Mouse (Mus musculus): ENCODE data around the gene Iqcm.
"Not testable (repeated sequence)": the region's sequence is repeated elsewhere in the genome, so short reads cannot be mapped to it uniquely, and the experiment has no call there.

The Iqcm gene

DNA sequence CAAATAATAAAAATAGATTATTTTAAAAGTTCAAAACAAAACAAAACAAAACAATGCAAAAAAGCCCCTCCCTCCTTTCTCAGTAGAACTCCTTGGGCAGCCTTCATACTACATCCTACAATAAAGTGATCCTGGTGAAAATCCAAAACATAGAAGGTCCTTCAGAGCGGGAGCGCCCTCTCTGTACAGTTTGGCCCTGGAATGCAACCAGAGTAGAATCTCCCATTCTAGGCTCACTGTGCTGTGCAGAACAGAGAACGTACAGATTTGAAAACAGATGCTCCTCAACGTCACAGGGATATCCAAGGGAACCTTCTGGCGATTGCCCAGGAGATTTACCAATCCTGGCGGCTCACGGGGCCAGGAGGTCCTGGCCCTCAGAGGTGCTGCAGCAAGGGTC lies at the start of gene Iqcm:
Gene Iqcm, plus strand, starts transcription at position 301 of the 400 bp plus-strand sequence.
- DNase-seq (ENCODE audit: low read depth, low spot score) = no peak

- no peak for DNase-seq (ENCODE audit: low read depth, low spot score)
Observed at GRCm38 (mm10) chr8:75406489-75406888, 42.0 kb upstream of the Iqcm start, which contains the start of gene Gm10358. TSS of gene Gm10358 (minus strand) at chr8:75406589.

DNA sequence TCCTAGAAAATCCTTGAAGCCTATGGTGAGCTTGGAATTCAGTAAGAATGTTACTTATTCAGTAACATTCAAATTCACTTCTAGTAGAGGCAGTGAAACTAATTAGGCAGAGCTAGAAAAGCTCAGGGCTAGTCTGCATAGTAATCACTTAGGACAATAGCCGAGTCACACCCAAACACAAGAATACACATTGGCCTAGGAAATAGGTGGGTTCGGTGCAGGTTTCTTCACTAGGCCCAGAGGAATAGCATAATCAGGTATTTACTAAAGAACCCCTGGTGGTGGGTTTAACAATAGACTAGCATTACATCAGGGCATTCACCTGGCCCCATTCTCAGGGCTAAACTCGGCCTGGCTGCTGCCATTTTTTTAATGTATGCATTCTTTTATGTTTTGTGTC lies 32.8 kb upstream of the Iqcm start:
- DNase-seq (ENCODE audit: low read depth, low spot score) = not testable (repeated sequence)

GRCm38 (mm10) chr8:75476756-75477155 lies 28.3 kb downstream of the Iqcm start:
- no peak for DNase-seq (ENCODE audit: low read depth, low spot score)

DNA sequence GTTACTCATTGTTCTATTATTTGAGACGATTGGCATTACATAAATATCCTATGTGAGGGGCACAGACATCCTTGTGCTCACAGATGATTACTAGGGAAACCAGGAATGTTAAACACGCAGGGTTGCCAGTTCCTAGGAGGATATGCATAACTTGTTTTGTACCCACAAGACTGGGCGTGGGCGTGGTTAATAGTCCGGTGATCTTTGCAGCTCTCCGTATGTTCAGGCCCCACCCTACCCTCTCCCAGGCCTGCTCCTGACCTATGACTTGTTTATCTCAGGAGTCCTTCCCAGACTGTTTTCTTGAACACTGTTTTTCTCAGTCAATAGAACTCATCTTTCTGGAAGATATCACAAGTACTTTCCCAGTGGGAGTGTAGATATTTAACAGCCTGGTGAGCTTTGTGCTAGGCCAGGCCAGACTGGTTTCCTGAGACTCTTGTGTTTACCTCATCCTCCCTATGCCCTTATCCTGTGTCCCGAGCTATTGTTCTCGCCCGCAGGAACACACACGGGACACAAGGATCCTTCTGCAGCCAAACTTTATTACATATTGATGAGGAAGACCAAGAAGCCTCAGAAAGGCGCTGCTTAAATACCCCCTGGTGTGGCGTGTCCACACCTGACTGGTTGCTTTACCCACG lies 40.7 kb downstream of the Iqcm start:
- no peak for DNase-seq (ENCODE audit: low read depth, low spot score)

DNA sequence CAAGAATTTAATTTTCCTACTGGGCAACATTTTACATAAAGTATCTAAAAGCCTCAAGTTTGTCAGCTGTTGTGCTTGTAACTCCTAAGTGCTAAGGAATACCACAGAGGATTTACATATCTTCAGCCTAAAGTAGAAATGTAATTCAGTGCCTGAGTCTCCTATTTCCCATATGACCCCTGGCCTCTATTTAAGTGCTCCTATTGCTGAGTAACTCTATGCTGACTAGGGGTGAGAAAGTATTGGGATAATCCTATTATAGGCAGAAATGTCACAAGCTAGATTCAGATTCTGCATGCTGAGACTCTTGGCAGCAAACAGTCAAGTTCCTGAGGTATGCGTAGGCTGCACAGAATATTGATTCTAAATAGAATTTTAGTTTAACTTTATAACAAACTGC lies 60.8 kb downstream of the Iqcm start:
- DNase-seq (ENCODE audit: low read depth, low spot score) = no peak

- DNase-seq (ENCODE audit: low read depth, low spot score) = no peak
Observed at GRCm38 (mm10) chr8:75513786-75514185, 65.3 kb downstream of the Iqcm start.

DNA sequence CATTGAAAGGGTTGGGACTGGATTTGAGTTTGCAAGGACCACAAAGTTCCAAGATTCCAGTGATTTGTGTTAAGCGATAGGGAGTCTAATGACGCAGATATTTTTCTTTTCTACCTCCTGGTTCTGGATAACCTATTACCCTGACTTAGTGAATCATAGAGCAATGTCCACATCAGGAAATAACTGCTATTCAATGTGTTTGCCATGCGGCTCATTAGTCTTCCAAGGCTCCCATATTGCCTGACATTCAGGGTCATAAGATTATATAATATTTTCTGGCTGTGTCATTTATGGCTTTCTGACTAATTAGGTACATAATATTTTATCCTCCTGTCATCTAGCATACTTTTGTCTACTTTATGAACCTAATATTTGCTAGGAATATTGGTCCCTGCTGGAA lies 100.8 kb downstream of the Iqcm start:
- no peak for DNase-seq (ENCODE audit: low read depth, low spot score)

- DNase-seq (ENCODE audit: low read depth, low spot score) = no peak
Observed at GRCm38 (mm10) chr8:75596281-75596680, 147.8 kb downstream of the Iqcm start.

- no peak for DNase-seq (ENCODE audit: low read depth, low spot score)
Observed at GRCm38 (mm10) chr8:75642958-75643357, 194.5 kb downstream of the Iqcm start.

DNA sequence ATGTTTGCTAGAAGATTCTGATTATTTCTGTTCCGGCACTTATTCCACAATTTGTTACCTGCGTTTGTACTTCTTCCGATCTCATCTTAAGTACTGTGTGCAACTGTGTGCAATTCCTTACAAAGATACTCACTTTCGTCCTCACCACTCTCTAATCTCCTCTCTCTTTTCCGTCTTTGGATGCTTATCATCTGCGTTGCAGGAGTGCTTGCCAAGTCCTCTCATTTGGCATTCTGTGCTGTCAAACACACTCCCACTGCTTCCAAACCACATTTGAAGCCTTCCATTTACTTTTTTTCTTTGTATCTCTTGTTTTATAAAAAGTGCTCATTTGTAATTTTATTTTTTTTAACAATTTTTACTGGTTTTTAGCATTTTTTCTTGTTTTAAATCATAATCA lies 210.8 kb downstream of the Iqcm start:
- DNase-seq (ENCODE audit: low read depth, low spot score) = no peak

GRCm38 (mm10) chr8:75746561-75746960 lies 298.1 kb downstream of the Iqcm start:
- no peak for DNase-seq (ENCODE audit: low read depth, low spot score)

- no peak for DNase-seq (ENCODE audit: low read depth, low spot score)
Observed at GRCm38 (mm10) chr8:75755596-75755995, 307.1 kb downstream of the Iqcm start.

DNA sequence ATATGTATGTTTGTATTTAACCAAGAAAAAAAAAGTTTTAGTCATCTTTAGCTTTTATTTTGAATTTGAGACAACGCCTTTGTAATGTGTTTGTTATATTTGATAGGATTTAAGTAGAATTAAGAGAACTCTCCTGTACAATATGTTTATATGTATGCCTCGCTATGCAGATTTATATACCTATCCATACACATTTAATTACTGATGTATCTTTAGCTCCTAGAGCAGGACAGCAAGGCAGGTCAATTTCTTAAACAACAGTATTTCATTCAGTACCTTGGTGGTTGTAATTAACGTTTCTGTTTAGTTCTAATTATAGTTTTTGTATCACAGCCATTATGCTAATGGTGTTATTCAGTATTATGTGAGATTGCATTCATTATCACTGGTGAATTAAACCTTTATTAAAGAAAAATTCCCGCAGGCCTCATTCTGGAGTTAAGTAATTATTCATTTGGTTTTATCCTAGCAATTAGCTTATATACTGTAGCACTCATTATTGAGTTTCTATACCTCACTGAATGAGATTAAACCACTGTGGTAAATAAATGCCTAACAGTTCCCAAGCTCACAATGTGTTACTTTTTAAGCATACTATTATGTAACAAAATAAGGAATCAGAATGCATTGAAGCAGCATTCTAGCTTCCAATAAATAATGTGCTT lies 380.1 kb downstream of the Iqcm start:
- no peak for DNase-seq (ENCODE audit: low read depth, low spot score)

DNA sequence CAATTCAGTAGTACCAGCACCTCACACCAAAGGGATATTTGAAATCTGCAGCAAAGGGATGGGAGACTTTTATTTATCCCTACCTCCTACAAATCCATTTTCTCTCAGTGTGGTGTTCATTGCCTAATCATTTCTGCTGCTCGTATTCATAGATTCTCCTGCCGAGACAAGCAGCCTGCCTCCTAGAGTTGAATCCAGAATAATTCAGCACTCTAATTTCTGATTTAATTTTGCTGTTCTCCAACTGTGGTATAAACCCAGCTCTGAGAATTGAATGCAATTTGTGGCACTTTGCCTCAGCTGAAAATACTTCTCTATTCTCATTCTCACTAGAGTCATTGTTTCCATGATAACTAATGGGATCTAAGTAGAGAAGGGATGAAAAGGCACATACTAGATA lies 386.8 kb downstream of the Iqcm start:
- no peak for DNase-seq (ENCODE audit: low read depth, low spot score)

DNA sequence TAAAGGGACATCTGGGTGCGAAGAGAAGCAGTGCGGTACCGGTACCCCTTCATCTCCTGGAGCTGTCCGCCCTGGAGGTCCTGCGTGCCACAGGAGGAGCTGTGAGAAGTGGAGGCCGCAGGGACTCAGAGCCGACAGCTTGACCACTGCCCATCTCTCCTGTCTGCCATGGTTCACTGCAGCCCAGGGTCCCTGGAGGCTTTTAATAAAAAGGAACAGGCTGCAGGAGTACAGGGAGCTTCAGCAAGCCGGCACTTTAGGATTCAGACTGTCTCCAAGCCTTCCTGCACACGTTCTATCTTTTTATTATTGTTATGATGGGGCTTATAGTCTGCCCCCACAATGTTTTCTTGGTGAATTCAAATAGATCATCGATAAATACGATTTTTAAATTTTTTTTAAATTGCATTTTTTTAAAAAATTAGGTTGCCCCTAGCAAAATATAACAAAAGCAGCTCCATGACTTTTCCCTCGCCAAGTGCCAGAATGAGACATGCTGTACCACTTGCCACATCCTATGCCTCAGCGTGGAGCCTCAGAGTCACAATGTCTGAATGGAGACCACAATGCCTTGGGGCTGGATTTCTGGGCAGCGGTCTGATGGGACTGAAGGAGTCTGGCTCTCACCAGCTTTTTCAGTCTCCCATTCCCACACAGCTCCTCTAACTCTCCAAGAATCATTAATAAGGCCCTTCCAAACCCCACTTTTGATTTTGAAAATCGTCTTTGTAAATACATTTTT lies 469.3 kb downstream of the Iqcm start:
- no peak for DNase-seq (ENCODE audit: low read depth, low spot score)

DNA sequence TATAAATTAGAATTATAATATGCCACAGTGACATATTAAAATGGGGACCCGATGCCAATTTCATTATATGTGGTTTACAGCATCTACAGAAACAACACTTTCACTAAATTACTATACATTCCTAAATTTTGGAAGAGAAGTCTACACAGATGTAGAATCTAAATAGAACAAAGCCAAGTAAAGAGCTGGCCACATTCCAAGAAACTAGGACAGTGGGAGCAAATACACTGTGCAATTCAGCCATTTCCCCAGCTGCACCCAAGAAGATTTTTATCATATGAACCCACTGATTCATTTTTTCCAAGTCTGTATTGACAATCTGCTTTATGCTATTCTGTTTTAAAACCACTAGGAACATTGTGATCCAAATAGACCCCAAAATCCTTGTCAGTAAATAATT lies 500.7 kb downstream of the Iqcm start:
- no peak for DNase-seq (ENCODE audit: low read depth, low spot score)

GRCm38 (mm10) chr8:75956016-75956415 lies 507.5 kb downstream of the Iqcm start:
- no peak for DNase-seq (ENCODE audit: low read depth, low spot score)

DNA sequence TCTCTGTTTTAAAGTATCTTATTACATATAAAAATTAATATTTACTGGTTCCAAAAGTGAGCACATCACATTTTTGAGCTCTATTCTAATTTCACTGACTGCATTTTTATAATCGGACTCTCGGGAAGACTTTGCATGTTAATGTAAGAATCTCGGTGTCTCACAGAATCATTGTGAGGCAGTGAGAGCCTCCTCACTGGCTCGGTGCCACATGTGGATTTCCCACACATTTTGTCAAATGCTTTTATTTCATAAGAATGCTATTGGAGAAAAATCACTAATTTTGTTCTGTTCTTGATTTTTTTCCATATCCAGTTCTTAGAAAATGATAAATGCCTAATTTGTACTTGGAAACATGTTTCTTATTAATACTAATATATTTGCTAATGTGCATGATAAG lies 570.0 kb downstream of the Iqcm start:
- no peak for DNase-seq (ENCODE audit: low read depth, low spot score)
